Mouse (Mus musculus): ENCODE data around the gene Olfr154.
"Not testable (repeated sequence)": the region's sequence is repeated elsewhere in the genome, so short reads cannot be mapped to it uniquely, and the experiment has no call there.

Gene Olfr154

DNA sequence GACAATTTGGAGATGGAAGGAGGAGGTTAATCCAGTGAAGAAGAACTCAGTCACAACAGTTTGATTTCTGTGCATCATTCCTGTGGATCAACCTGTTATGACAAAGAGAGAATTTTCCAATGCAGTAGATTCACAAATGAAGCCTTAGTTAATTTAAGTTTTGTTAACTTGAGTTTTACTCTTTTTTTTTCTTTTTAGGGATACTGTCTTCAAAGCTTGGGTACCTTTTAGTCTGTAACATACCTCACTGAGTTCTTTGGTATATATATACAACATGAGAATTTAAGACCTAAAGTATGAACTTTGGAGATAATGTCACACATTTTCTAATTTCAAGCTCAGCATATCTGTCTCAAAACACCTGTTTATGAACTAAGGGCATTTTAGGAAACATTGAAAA is at the start of gene Olfr154:
Gene Olfr154 (minus strand): TSS at position 101 of the 400 bp plus-strand sequence.
- DNase-seq = not testable (repeated sequence)

DNA sequence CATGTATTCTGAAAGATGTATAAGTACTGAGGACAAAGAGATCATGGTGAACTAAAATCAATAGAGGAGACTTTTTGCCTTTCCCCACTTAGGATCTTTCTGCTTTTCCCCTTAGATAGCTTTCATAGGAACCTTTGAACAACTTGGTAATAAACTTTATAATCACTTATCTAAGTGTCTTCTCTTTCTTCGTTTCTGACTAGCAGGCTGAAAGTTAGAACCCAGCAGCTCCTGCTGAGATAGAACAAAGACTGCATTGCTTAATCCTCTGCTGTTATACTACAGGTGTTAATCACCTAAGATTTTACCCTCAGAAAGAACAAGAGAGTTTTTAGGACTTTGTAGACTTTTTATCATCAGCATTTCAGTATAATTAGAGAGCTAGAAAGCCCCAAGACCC is 46.9 kb upstream of the Olfr154 start:
- DNase-seq = no peak

DNA sequence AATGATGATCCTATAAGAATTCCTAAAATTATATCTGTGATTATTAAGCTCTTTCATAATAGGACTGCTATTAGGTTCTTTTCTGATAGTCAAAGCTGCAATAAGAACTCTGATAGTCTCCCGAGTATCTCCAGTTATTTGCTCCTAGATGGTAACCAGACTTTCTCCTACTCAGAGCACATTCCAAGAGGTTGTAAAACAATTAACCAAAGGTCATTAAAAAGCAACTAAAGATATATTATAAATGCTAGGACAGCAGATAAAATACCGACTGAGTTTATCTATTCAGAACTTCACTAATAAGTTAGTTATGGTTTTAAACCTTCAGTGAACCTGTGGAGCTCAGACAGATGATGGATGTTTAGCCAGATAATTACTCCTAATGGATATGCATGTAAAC is 46.4 kb upstream of the Olfr154 start:
- DNase-seq = not testable (repeated sequence)

DNA sequence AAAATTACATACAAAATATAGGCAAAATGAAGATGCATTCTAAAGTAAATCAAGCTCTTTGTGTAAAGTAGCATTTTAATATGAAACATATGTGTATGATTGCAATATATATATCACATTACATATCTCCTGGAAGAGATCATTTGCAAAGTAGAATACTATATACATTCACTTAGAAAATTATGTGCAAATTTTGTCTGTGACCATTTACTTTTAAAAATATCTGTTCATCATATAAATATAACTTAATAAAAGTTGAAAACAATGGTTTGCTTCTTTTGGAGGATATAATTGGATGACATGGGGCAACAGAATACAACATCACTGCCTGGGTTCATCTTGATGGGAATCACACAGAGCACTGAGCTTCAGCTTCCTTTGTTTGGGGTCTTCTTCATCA is 24.9 kb upstream of the Olfr154 start, which contains the start of gene Olfr1008:
Gene Olfr1008 (plus strand): TSS at position 301 of the 400 bp plus-strand sequence.
- DNase-seq = no peak

DNA sequence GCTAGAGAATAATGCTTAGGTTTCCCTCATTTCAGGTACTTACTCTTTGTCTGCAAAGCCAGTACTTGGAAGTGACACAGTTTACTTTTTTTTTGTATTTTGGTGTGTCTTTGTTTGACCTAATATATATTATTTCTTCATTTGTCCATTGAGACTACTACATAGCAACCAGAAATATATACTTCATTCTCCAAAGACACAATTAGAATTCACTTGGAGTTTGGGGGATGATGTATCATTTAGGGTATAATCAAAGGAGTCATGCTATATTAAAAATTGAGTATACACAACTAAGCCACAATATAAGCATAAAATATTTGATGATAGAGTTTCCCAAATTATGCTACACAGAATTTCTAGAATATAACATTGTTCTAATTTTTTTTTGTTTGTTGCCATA is 14.4 kb upstream of the Olfr154 start, which contains the start of gene Olfr1006:
Gene Olfr1006 (minus strand): TSS at position 101 of the 400 bp plus-strand sequence.
- DNase-seq = no peak

DNA sequence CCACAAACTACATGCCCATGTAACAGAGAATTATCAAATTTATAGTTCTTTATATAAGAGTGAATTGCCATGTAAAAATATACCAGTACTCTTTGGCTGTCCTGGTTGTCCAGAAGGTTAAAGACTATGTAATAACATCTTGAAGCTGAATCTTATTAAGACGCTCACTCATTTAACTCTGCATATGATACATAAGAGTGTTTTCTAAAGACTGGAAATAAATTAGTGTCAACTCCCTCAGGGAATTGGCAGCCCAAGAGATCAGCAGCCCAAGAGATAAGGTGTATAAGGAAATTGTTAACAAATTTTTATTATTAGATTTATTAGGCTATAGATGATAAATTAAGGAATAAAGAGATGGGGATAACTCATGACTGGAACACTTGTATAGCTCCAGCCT is 13.7 kb downstream of the Olfr154 start, which contains the start of gene Olfr1002:
Gene Olfr1002 (minus strand): TSS at position 101 of the 400 bp plus-strand sequence.
- no peak for DNase-seq
